Mouse (Mus musculus): ENCODE data around the gene Fmnl1. TPM values are rescaled to one million over a fixed set of nuclear protein-coding genes. Genes with fewer than 3 reads are reported as not detected.

The Fmnl1 gene
- polyA plus RNA-seq, 1 experiment: 3.7 TPM

GRCm38 (mm10) chr11:103210291-103210690 is 39.4 kb downstream of the Fmnl1 start:
- H3K79me3 ChIP-seq (ENCODE audit: low read depth): no peaks in the 10 kb centered on the region
- H3K27me3 ChIP-seq (ENCODE audit: control insufficient read depth, insufficient read depth, insufficient read length): no peaks in the 10 kb centered on the region
- H3K36me3 ChIP-seq (ENCODE audit: control insufficient read depth, insufficient read depth): no peaks in the 10 kb centered on the region
- no peaks in the 10 kb centered on the region for H3K79me2 ChIP-seq (ENCODE audit: control insufficient read depth, insufficient read depth)
- H3ac ChIP-seq (ENCODE audit: control insufficient read depth, insufficient read length, low read depth): no peak overlapping the region
- TF ChIP-seq USF1 (IDR thresholded peaks at IDR 0.05; ENCODE audit: low read depth) (no peak), FOSL1 (IDR thresholded peaks at IDR 0.05; ENCODE audit: insufficient read depth, low read length, poor library complexity, severe bottlenecking) (no peak), MAX (IDR thresholded peaks at IDR 0.05) (no peak), MYOG (IDR thresholded peaks at IDR 0.05; ENCODE audit: control insufficient read depth, extremely low read depth, insufficient read length) (no peak), CTCF (IDR thresholded peaks at IDR 0.05; ENCODE audit: control insufficient read depth, insufficient read depth, insufficient read length) (no peak), CEBPB (IDR thresholded peaks at IDR 0.05; ENCODE audit: low read depth) (no peak), MYOD1 (IDR thresholded peaks at IDR 0.05; ENCODE audit: control insufficient read depth, insufficient read length, low read depth) (no peak)
- no peak overlapping the region for H3K4me3 ChIP-seq (ENCODE audit: insufficient read depth, poor library complexity, severe bottlenecking)

GRCm38 (mm10) chr11:103213712-103214111 is 42.8 kb downstream of the Fmnl1 start:
- Histone ChIP-seq H3K79me2 (ENCODE audit: control insufficient read depth, insufficient read depth) (no peaks in the 10 kb centered on the region), H3K79me3 (ENCODE audit: low read depth) (no peaks in the 10 kb centered on the region), H3K27me3 (ENCODE audit: control insufficient read depth, insufficient read depth, insufficient read length) (no peaks in the 10 kb centered on the region), H3K36me3 (ENCODE audit: control insufficient read depth, insufficient read depth) (no peaks in the 10 kb centered on the region), H3K4me3 (ENCODE audit: insufficient read depth, poor library complexity, severe bottlenecking) (no peak overlapping the region), H3ac (ENCODE audit: control insufficient read depth, insufficient read length, low read depth) (no peak overlapping the region)
- TF ChIP-seq MAX (IDR thresholded peaks at IDR 0.05) (no peak), CTCF (IDR thresholded peaks at IDR 0.05; ENCODE audit: control insufficient read depth, insufficient read depth, insufficient read length) (no peak), MYOD1 (IDR thresholded peaks at IDR 0.05; ENCODE audit: control insufficient read depth, insufficient read length, low read depth) (no peak)

- Histone ChIP-seq H3K27me3 (ENCODE audit: control insufficient read depth, insufficient read depth, insufficient read length) (no peaks in the 10 kb centered on the region), H3ac (ENCODE audit: control insufficient read depth, insufficient read length, low read depth) (no peak overlapping the region), H3K36me3 (ENCODE audit: control insufficient read depth, insufficient read depth) (peaks cover 14% of the 10 kb centered on the region), H3K4me3 (ENCODE audit: insufficient read depth, poor library complexity, severe bottlenecking) (no peak overlapping the region), H3K79me2 (ENCODE audit: control insufficient read depth, insufficient read depth) (no peaks in the 10 kb centered on the region), H3K79me3 (ENCODE audit: low read depth) (no peaks in the 10 kb centered on the region)
- no peak for TF ChIP-seq CTCF (IDR thresholded peaks at IDR 0.05; ENCODE audit: control insufficient read depth, insufficient read depth, insufficient read length)
- TF ChIP-seq CEBPB (IDR thresholded peaks at IDR 0.05; ENCODE audit: low read depth): peak; percentile 1
- TF ChIP-seq MYOD1 (IDR thresholded peaks at IDR 0.05; ENCODE audit: control insufficient read depth, insufficient read length, low read depth): no peak
- no peak for TF ChIP-seq USF1 (IDR thresholded peaks at IDR 0.05; ENCODE audit: low read depth)
- TF ChIP-seq FOSL1 (IDR thresholded peaks at IDR 0.05; ENCODE audit: insufficient read depth, low read length, poor library complexity, severe bottlenecking): no peak
Measured at GRCm38 (mm10) chr11:103215355-103215754, 44.4 kb downstream of the Fmnl1 start.

GRCm38 (mm10) chr11:103217790-103218516 is 47.0 kb downstream of the Fmnl1 start, which contains the start of gene Spata32:
Gene Spata32, minus strand, starts transcription at chr11:103218432.
- TF ChIP-seq FOSL1 (IDR thresholded peaks at IDR 0.05; ENCODE audit: insufficient read depth, low read length, poor library complexity, severe bottlenecking) (no peak), MAX (IDR thresholded peaks at IDR 0.05) (no peak), MYOG (IDR thresholded peaks at IDR 0.05; ENCODE audit: control insufficient read depth, extremely low read depth, insufficient read length) (no peak), CTCF (IDR thresholded peaks at IDR 0.05; ENCODE audit: control insufficient read depth, insufficient read depth, insufficient read length) (no peak), USF1 (IDR thresholded peaks at IDR 0.05; ENCODE audit: low read depth) (no peak), MYOD1 (IDR thresholded peaks at IDR 0.05; ENCODE audit: control insufficient read depth, insufficient read length, low read depth) (no peak), CEBPB (IDR thresholded peaks at IDR 0.05; ENCODE audit: low read depth) (no peak)
- no peaks in the 10 kb centered on the region for H3K27me3 ChIP-seq (ENCODE audit: control insufficient read depth, insufficient read depth, insufficient read length)
- peaks cover 39% of the 10 kb centered on the region for H3K36me3 ChIP-seq (ENCODE audit: control insufficient read depth, insufficient read depth)
- H3K79me2 ChIP-seq (ENCODE audit: control insufficient read depth, insufficient read depth): no peaks in the 10 kb centered on the region
- no peak within 1 kb of the TSS for H3K4me3 ChIP-seq (ENCODE audit: insufficient read depth, poor library complexity, severe bottlenecking)
- no peak within 1 kb of the TSS for H3ac ChIP-seq (ENCODE audit: control insufficient read depth, insufficient read length, low read depth)
- no peaks in the 10 kb centered on the region for H3K79me3 ChIP-seq (ENCODE audit: low read depth)

GRCm38 (mm10) chr11:103218517-103218901 is 47.6 kb downstream of the Fmnl1 start:
- TF ChIP-seq MYOG (IDR thresholded peaks at IDR 0.05; ENCODE audit: control insufficient read depth, extremely low read depth, insufficient read length): no peak
- TF ChIP-seq CEBPB (IDR thresholded peaks at IDR 0.05; ENCODE audit: low read depth): no peak
- no peak for TF ChIP-seq MAX (IDR thresholded peaks at IDR 0.05)
- no peak for TF ChIP-seq USF1 (IDR thresholded peaks at IDR 0.05; ENCODE audit: low read depth)
- no peak for TF ChIP-seq CTCF (IDR thresholded peaks at IDR 0.05; ENCODE audit: control insufficient read depth, insufficient read depth, insufficient read length)
- TF ChIP-seq FOSL1 (IDR thresholded peaks at IDR 0.05; ENCODE audit: insufficient read depth, low read length, poor library complexity, severe bottlenecking): no peak
- no peak for TF ChIP-seq MYOD1 (IDR thresholded peaks at IDR 0.05; ENCODE audit: control insufficient read depth, insufficient read length, low read depth)
- Histone ChIP-seq H3K27me3 (ENCODE audit: control insufficient read depth, insufficient read depth, insufficient read length) (no peaks in the 10 kb centered on the region), H3ac (ENCODE audit: control insufficient read depth, insufficient read length, low read depth) (no peak overlapping the region), H3K79me2 (ENCODE audit: control insufficient read depth, insufficient read depth) (no peaks in the 10 kb centered on the region), H3K36me3 (ENCODE audit: control insufficient read depth, insufficient read depth) (peaks cover 43% of the 10 kb centered on the region), H3K4me3 (ENCODE audit: insufficient read depth, poor library complexity, severe bottlenecking) (no peak overlapping the region), H3K79me3 (ENCODE audit: low read depth) (no peaks in the 10 kb centered on the region)

GRCm38 (mm10) chr11:103219259-103219658 is 48.4 kb downstream of the Fmnl1 start:
- Histone ChIP-seq H3K79me3 (ENCODE audit: low read depth) (no peaks in the 10 kb centered on the region), H3ac (ENCODE audit: control insufficient read depth, insufficient read length, low read depth) (no peak overlapping the region), H3K4me3 (ENCODE audit: insufficient read depth, poor library complexity, severe bottlenecking) (no peak overlapping the region), H3K27me3 (ENCODE audit: control insufficient read depth, insufficient read depth, insufficient read length) (no peaks in the 10 kb centered on the region), H3K36me3 (ENCODE audit: control insufficient read depth, insufficient read depth) (peaks cover 50% of the 10 kb centered on the region), H3K79me2 (ENCODE audit: control insufficient read depth, insufficient read depth) (no peaks in the 10 kb centered on the region)
- TF ChIP-seq USF1 (IDR thresholded peaks at IDR 0.05; ENCODE audit: low read depth) (no peak), MAX (IDR thresholded peaks at IDR 0.05) (no peak), MYOD1 (IDR thresholded peaks at IDR 0.05; ENCODE audit: control insufficient read depth, insufficient read length, low read depth) (no peak), CTCF (IDR thresholded peaks at IDR 0.05; ENCODE audit: control insufficient read depth, insufficient read depth, insufficient read length) (no peak), MYOG (IDR thresholded peaks at IDR 0.05; ENCODE audit: control insufficient read depth, extremely low read depth, insufficient read length) (no peak), CEBPB (IDR thresholded peaks at IDR 0.05; ENCODE audit: low read depth) (no peak), FOSL1 (IDR thresholded peaks at IDR 0.05; ENCODE audit: insufficient read depth, low read length, poor library complexity, severe bottlenecking) (no peak)

Data from C2C12 (cell line).